Mouse (Mus musculus) cerebellum, adult 2 months (tissue): ENCODE results near the gene Cdc42ep2.

Experiments used
- CTCF ChIP-seq: fragments of 200-500 bp; IDR thresholded peaks from 2 replicates; pipeline ENCODE4 v1.5.1; 2011; ENCODE audit warnings: low read depth, mild to moderate bottlenecking, control low read depth, low read length, moderate library complexity, borderline replicate concordance; ENCODE audit not compliant: insufficient read depth
- POLR2A ChIP-seq: fragments of 200-500 bp; IDR thresholded peaks from 2 replicates; pipeline ENCODE4 v1.6.1; 2011; ENCODE audit warnings: low read length, control low read depth, borderline replicate concordance; ENCODE audit not compliant: insufficient read depth

DNA sequence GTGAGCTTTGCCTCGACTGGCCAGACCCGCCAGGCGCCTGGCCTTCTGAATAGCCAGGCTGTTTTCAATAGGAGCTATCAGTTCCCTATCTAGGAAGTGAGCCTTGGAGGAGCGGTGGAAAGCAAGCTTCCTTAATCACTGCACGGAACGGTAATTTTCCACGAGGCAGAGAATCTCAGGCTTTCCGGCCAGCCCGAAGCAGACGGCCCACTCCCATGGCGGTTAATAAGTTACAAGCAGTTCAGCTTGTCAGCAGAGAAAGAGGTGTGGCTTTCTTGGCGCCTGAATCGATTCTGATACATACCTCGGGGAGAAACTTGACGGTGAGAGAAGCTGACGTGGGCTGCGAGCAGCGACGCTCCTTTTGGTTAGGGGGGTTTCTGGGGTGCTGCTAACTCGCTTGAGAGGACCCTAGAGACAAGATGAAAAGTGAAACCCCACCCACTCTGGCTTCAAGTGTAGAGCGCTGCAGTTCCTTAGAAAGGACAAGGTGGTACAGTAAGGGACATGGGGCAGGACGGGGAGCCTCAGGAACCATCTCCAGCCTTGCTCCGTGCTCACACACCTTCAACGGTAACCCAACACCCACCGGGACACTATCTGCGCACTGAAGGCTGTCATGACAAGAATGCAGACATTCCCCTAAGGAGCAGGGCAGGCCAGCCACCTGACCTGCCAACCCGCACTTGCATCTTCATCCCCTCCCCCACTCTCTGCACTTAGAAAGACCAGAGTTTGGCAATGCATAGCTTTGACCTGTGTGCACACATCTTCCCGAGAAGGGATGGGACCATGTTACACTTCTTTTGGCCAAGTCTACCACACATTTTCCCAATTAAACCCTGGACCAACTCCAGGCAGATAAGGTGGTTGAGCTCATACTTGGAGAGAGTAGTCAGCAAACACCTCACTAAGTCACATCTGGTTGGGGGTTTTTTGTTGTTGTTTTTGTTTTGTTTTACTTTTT is 31.4 kb upstream of the Cdc42ep2 start:
- no peak for TF ChIP-seq POLR2A
- no peak for TF ChIP-seq CTCF
